Mouse (Mus musculus): ENCODE measurements at regions not wholly inside any gene's neighbourhood (a gene's known extent, or its start where the extent isn't known, plus 50 kb on each side); places are given as distances from the start of the nearest gene placed in this dataset.
A peak's percentile ranks its signal among the peaks of the same experiment; 100 is the strongest.

GRCm38 (mm10) chr15:15666744-15667143, 1061.8 kb upstream of the Cdh9 start:
- H3K4me1 ChIP-seq (ENCODE audit: control insufficient read depth in 1 of 2, insufficient read depth in 2 of 2, low read length in 2 of 2), result peaks cover 0 to 5% of the 10 kb centered on the region in 2 experiments; a peak in 1 of 4 replicates
- TF ChIP-seq ZC3H11A (IDR thresholded peaks at IDR 0.05; ENCODE audit: low read depth, low read length) (no peak), MEF2A (IDR thresholded peaks at IDR 0.05; ENCODE audit: extremely low read depth, insufficient replicate concordance, low read depth, low read length, poor library complexity, severe bottlenecking) (no peak), EP300 (IDR thresholded peaks at IDR 0.05; ENCODE audit: low read depth in 1 of 2, low read length in 2 of 2) (peak in 1 of 2 experiments; percentile 46; a peak in 2 of 4 replicates), SIN3A (IDR thresholded peaks at IDR 0.05; ENCODE audit: low read length) (no peak), CHD1 (IDR thresholded peaks at IDR 0.05; ENCODE audit: low read depth, low read length) (no peak), GATA1 (IDR thresholded peaks at IDR 0.05; ENCODE audit: low read depth, low read length) (0 out of 2 replicates have a peak, but pooled peaks have one; percentile 28), MYB (IDR thresholded peaks at IDR 0.05; ENCODE audit: low read depth, low read length) (no peak), ETS1 (IDR thresholded peaks at IDR 0.05; ENCODE audit: low read depth, low read length) (peak; percentile 96), CHD2 (IDR thresholded peaks at IDR 0.05; ENCODE audit: low read length) (no peak), CTCF (IDR thresholded peaks at IDR 0.05 in 2 of 3, conservative IDR thresholded peaks at IDR 0.05 in 1 of 3; ENCODE audit: control insufficient read depth in 1 of 3, insufficient read depth in 1 of 3, low read depth in 2 of 3, low read length in 3 of 3, poor library complexity in 1 of 3, severe bottlenecking in 1 of 3) (no peak), POLR2A (IDR thresholded peaks at IDR 0.05; ENCODE audit: control insufficient read depth in 1 of 2, insufficient read depth in 1 of 2, low read depth in 1 of 2, low read length in 2 of 2, poor library complexity in 1 of 2) (no peak), HCFC1 (IDR thresholded peaks at IDR 0.05; ENCODE audit: low read depth, low read length) (no peak), E2F4 (IDR thresholded peaks at IDR 0.05; ENCODE audit: borderline replicate concordance, low read depth, low read length) (no peak), ELF1 (IDR thresholded peaks at IDR 0.05; ENCODE audit: low read depth, low read length) (no peak), BHLHE40 (IDR thresholded peaks at IDR 0.05; ENCODE audit: borderline replicate concordance, low read depth, low read length) (no peak), JUND (IDR thresholded peaks at IDR 0.05; ENCODE audit: low read depth, low read length) (peak; percentile 82), RCOR1 (IDR thresholded peaks at IDR 0.05; ENCODE audit: low read depth, low read length) (no peak), MXI1 (IDR thresholded peaks at IDR 0.05; ENCODE audit: low read depth, low read length) (no peak)
- H3K9ac ChIP-seq (ENCODE audit: control insufficient read depth, low read depth, low read length, poor library complexity, severe bottlenecking), result no peak overlapping the region
- DNase-seq (ENCODE audit: low read depth, low spot score), result peak; percentile 62
- no peaks in the 10 kb centered on the region for H3K79me2 ChIP-seq (ENCODE audit: control insufficient read depth, insufficient read depth, low read length, poor library complexity)
- no peak overlapping the region for H3K27ac ChIP-seq (ENCODE audit: control insufficient read depth, low read depth, low read length)
- H3K4me3 ChIP-seq (ENCODE audit: control insufficient read depth in 1 of 2, insufficient read depth in 1 of 2, low read depth in 2 of 2, low read length in 2 of 2), result no peak overlapping the region
- H3K27me3 ChIP-seq (ENCODE audit: control insufficient read depth in 1 of 2, insufficient read depth in 2 of 2, low read length in 2 of 2), result no peaks in the 10 kb centered on the region
- H3K36me3 ChIP-seq (ENCODE audit: control insufficient read depth in 1 of 2, insufficient read depth in 2 of 2, low read length in 2 of 2), result peaks cover 0 to 6% of the 10 kb centered on the region in 2 experiments; a peak in 2 of 4 replicates
- no peaks in the 10 kb centered on the region for H3K9me3 ChIP-seq (replicated peaks; ENCODE audit: insufficient read depth, low read length)

- no peaks in the 10 kb centered on the region for H3K79me2 ChIP-seq (ENCODE audit: control insufficient read depth, insufficient read depth, low read length, poor library complexity)
- no peaks in the 10 kb centered on the region for H3K36me3 ChIP-seq (ENCODE audit: control insufficient read depth in 1 of 2, insufficient read depth in 2 of 2, low read length in 2 of 2)
- no peak for DNase-seq (ENCODE audit: low read depth, low spot score)
- no peak overlapping the region for H3K4me3 ChIP-seq (ENCODE audit: control insufficient read depth in 1 of 2, insufficient read depth in 1 of 2, low read depth in 2 of 2, low read length in 2 of 2)
- TF ChIP-seq MAZ (IDR thresholded peaks at IDR 0.05; ENCODE audit: low read depth, low read length) (no peak), TCF12 (IDR thresholded peaks at IDR 0.05; ENCODE audit: low read depth, low read length) (no peak), KAT2A (conservative IDR thresholded peaks at IDR 0.05; ENCODE audit: low read depth, low read length) (no peak), GABPA (IDR thresholded peaks at IDR 0.05; ENCODE audit: low read depth, low read length) (no peak), RCOR1 (IDR thresholded peaks at IDR 0.05; ENCODE audit: low read depth, low read length) (no peak), JUND (IDR thresholded peaks at IDR 0.05; ENCODE audit: low read depth, low read length) (no peak), ZMIZ1 (IDR thresholded peaks at IDR 0.05; ENCODE audit: low read depth, low read length) (no peak), MYB (IDR thresholded peaks at IDR 0.05; ENCODE audit: low read depth, low read length) (no peak), UBTF (IDR thresholded peaks at IDR 0.05; ENCODE audit: borderline replicate concordance, insufficient read depth, low read depth, low read length) (no peak), ZC3H11A (IDR thresholded peaks at IDR 0.05; ENCODE audit: low read depth, low read length) (no peak), GATA1 (IDR thresholded peaks at IDR 0.05; ENCODE audit: low read depth, low read length) (no peak), E2F4 (IDR thresholded peaks at IDR 0.05; ENCODE audit: borderline replicate concordance, low read depth, low read length) (no peak), MAFK (IDR thresholded peaks at IDR 0.05; ENCODE audit: borderline replicate concordance, low read depth, low read length) (no peak), RAD21 (IDR thresholded peaks at IDR 0.05; ENCODE audit: low read depth, low read length) (no peak), HCFC1 (IDR thresholded peaks at IDR 0.05; ENCODE audit: low read depth, low read length) (no peak), MEF2A (IDR thresholded peaks at IDR 0.05; ENCODE audit: extremely low read depth, insufficient replicate concordance, low read depth, low read length, poor library complexity, severe bottlenecking) (no peak), TAL1 (IDR thresholded peaks at IDR 0.05; ENCODE audit: low read length) (no peak), USF1 (IDR thresholded peaks at IDR 0.05; ENCODE audit: low read depth, low read length) (no peak)
- no peaks in the 10 kb centered on the region for H3K27me3 ChIP-seq (ENCODE audit: control insufficient read depth in 1 of 2, insufficient read depth in 2 of 2, low read length in 2 of 2)
- no peak overlapping the region for H3K27ac ChIP-seq (ENCODE audit: control insufficient read depth, low read depth, low read length)
- no peaks in the 10 kb centered on the region for H3K9me3 ChIP-seq (replicated peaks; ENCODE audit: insufficient read depth, low read length)
- no peak overlapping the region for H3K9ac ChIP-seq (ENCODE audit: control insufficient read depth, low read depth, low read length, poor library complexity, severe bottlenecking)
- no peaks in the 10 kb centered on the region for H3K4me1 ChIP-seq (ENCODE audit: control insufficient read depth in 1 of 2, insufficient read depth in 2 of 2, low read length in 2 of 2)
These were observed 1035.8 kb upstream of the Cdh9 start for GRCm38 (mm10) chr15:15692713-15693112.
